Mouse (Mus musculus): Measurements from ENCODE around the gene Meis2. TPM values are rescaled to one million over a fixed set of nuclear protein-coding genes. Genes with fewer than 3 reads are reported as not detected.

Meis2 gene
- polyA plus RNA-seq, 1 experiment from 2014 or later: 139 TPM

- Histone ChIP-seq H3K4me1 (replicated peaks) (peaks cover 62% of the 10 kb centered on the region), H3K9ac (no peak overlapping the region), H3K4me3 (no peak overlapping the region), H3K36me3 (no peaks in the 10 kb centered on the region), H3K4me2 (0 out of 2 replicates have a peak overlapping the region, but pooled peaks have one; percentile 8), H3K27ac (peak overlapping the region; percentile 65), H3K27me3 (no peaks in the 10 kb centered on the region), H3K9me3 (no peaks in the 10 kb centered on the region)
- 26% methylated on average over 5 of the region's 5 CpGs for WGBS
- peak; percentile 47 for ATAC-seq (ENCODE audit: low FRiP score)
Measured at GRCm38 (mm10) chr2:115897559-115897958, 168.1 kb downstream of the Meis2 start.

GRCm38 (mm10) chr2:115897001-115897400 is 168.6 kb downstream of the Meis2 start:
- ATAC-seq (ENCODE audit: low FRiP score): no peak
- WGBS: 21% methylated on average over 2 of the region's 2 CpGs
- H3K4me1 ChIP-seq (replicated peaks): peaks cover 65% of the 10 kb centered on the region
- H3K9ac ChIP-seq: peak overlapping the region; percentile 43; the same call in 1 of the 2 replicates
- peak overlapping the region; percentile 74; the same call in 1 of the 2 replicates for H3K27ac ChIP-seq
- H3K4me3 ChIP-seq: no peak overlapping the region
- H3K4me2 ChIP-seq: no peak overlapping the region
- no peaks in the 10 kb centered on the region for H3K27me3 ChIP-seq
- H3K36me3 ChIP-seq: no peaks in the 10 kb centered on the region
- H3K9me3 ChIP-seq: no peaks in the 10 kb centered on the region

- peak overlapping the region; percentile 71 for H3K27ac ChIP-seq
- H3K4me2 ChIP-seq: no peak overlapping the region
Measured at GRCm38 (mm10) chr2:115895717-115896116, 169.9 kb downstream of the Meis2 start.

GRCm38 (mm10) chr2:115895256-115895655 is 170.4 kb downstream of the Meis2 start:
- Histone ChIP-seq H3K4me3 (no peak overlapping the region), H3K27ac (peak overlapping the region; percentile 71), H3K9ac (no peak overlapping the region), H3K27me3 (no peaks in the 10 kb centered on the region), H3K4me2 (no peak overlapping the region), H3K36me3 (no peaks in the 10 kb centered on the region), H3K4me1 (replicated peaks) (peaks cover 68% of the 10 kb centered on the region), H3K9me3 (no peaks in the 10 kb centered on the region)
- 28% methylated on average over 2 of the region's 2 CpGs for WGBS
- peak; percentile 38; the same call in 1 of the 2 replicates for ATAC-seq (ENCODE audit: low FRiP score)

More at GRCm38 (mm10) chr2:115895717-115896116, 169.9 kb downstream of the Meis2 start:
- no peaks in the 10 kb centered on the region for H3K27me3 ChIP-seq
- no peaks in the 10 kb centered on the region for H3K36me3 ChIP-seq
- no peak overlapping the region for H3K4me3 ChIP-seq
- no peak overlapping the region for H3K9ac ChIP-seq
- H3K9me3 ChIP-seq: no peaks in the 10 kb centered on the region
- H3K4me1 ChIP-seq (replicated peaks): peaks cover 66% of the 10 kb centered on the region
- ATAC-seq (ENCODE audit: low FRiP score): peak; percentile 43; the same call in 1 of the 2 replicates
- WGBS: 69% methylated on average over 3 of the region's 3 CpGs

GRCm38 (mm10) chr2:115893113-115893512 is 172.5 kb downstream of the Meis2 start:
- H3K27ac ChIP-seq: no peak overlapping the region
- no peaks in the 10 kb centered on the region for H3K9me3 ChIP-seq
- peaks cover 64% of the 10 kb centered on the region for H3K4me1 ChIP-seq (replicated peaks)
- H3K4me2 ChIP-seq: no peak overlapping the region
- H3K36me3 ChIP-seq: no peaks in the 10 kb centered on the region
- no peak overlapping the region for H3K9ac ChIP-seq
- ATAC-seq (ENCODE audit: low FRiP score): no peak
- H3K4me3 ChIP-seq: no peak overlapping the region
- WGBS: 84% methylated on average over 6 of the region's 6 CpGs
- no peaks in the 10 kb centered on the region for H3K27me3 ChIP-seq

- Histone ChIP-seq H3K4me1 (replicated peaks) (peaks cover 45% of the 10 kb centered on the region), H3K4me3 (no peak overlapping the region), H3K36me3 (0 out of 2 replicates have a peak, but pooled peaks cover 3% of the 10 kb centered on the region), H3K4me2 (no peak overlapping the region), H3K9ac (no peak overlapping the region), H3K27me3 (no peaks in the 10 kb centered on the region), H3K27ac (0 out of 2 replicates have a peak overlapping the region, but pooled peaks have one; percentile 2), H3K9me3 (no peaks in the 10 kb centered on the region)
- 56% methylated on average over 2 of the region's 2 CpGs for WGBS
- ATAC-seq (ENCODE audit: low FRiP score): no peak
Measured at GRCm38 (mm10) chr2:115890715-115891114, 174.9 kb downstream of the Meis2 start.

GRCm38 (mm10) chr2:115890030-115890429 is 175.6 kb downstream of the Meis2 start:
- no peak for ATAC-seq (ENCODE audit: low FRiP score)
- H3K36me3 ChIP-seq: 0 out of 2 replicates have a peak, but pooled peaks cover 4% of the 10 kb centered on the region
- no peak overlapping the region for H3K4me2 ChIP-seq
- no peak overlapping the region for H3K4me3 ChIP-seq
- WGBS: 90% methylated on average over 3 of the region's 3 CpGs
- H3K27me3 ChIP-seq: no peaks in the 10 kb centered on the region
- H3K9me3 ChIP-seq: no peaks in the 10 kb centered on the region
- peaks cover 38% of the 10 kb centered on the region for H3K4me1 ChIP-seq (replicated peaks)
- no peak overlapping the region for H3K27ac ChIP-seq
- no peak overlapping the region for H3K9ac ChIP-seq

GRCm38 (mm10) chr2:115889212-115889611 is 176.4 kb downstream of the Meis2 start:
- H3K27ac ChIP-seq: no peak overlapping the region
- no peaks in the 10 kb centered on the region for H3K27me3 ChIP-seq
- no peak; the same call in 1 of the 2 replicates for ATAC-seq (ENCODE audit: low FRiP score)
- H3K9me3 ChIP-seq: no peaks in the 10 kb centered on the region
- H3K4me2 ChIP-seq: no peak overlapping the region
- peaks cover 40% of the 10 kb centered on the region for H3K4me1 ChIP-seq (replicated peaks)
- H3K36me3 ChIP-seq: 0 out of 2 replicates have a peak, but pooled peaks cover 4% of the 10 kb centered on the region
- 65% methylated on average over 4 of the region's 4 CpGs for WGBS
- no peak overlapping the region for H3K9ac ChIP-seq
- H3K4me3 ChIP-seq: no peak overlapping the region

GRCm38 (mm10) chr2:115888336-115889077 is 177.1 kb downstream of the Meis2 start:
- H3K27me3 ChIP-seq: no peaks in the 10 kb centered on the region
- H3K36me3 ChIP-seq: 0 out of 2 replicates have a peak, but pooled peaks cover 4% of the 10 kb centered on the region
- 77% methylated on average over 5 of the region's 5 CpGs for WGBS
- H3K9ac ChIP-seq: no peak overlapping the region
- no peak overlapping the region for H3K27ac ChIP-seq
- no peak for ATAC-seq (ENCODE audit: low FRiP score)
- no peak overlapping the region for H3K4me3 ChIP-seq
- H3K4me1 ChIP-seq (replicated peaks): peaks cover 42% of the 10 kb centered on the region
- no peaks in the 10 kb centered on the region for H3K9me3 ChIP-seq
- no peak overlapping the region for H3K4me2 ChIP-seq

GRCm38 (mm10) chr2:115887631-115888030 is 178.0 kb downstream of the Meis2 start:
- Histone ChIP-seq H3K27ac (0 out of 2 replicates have a peak overlapping the region, but pooled peaks have one; percentile 19), H3K9me3 (no peaks in the 10 kb centered on the region), H3K27me3 (no peaks in the 10 kb centered on the region), H3K36me3 (0 out of 2 replicates have a peak, but pooled peaks cover 4% of the 10 kb centered on the region), H3K9ac (no peak overlapping the region), H3K4me1 (replicated peaks) (peaks cover 38% of the 10 kb centered on the region), H3K4me3 (no peak overlapping the region), H3K4me2 (no peak overlapping the region)
- 36% methylated on average over 1 of the region's 1 CpGs for WGBS
- no peak for ATAC-seq (ENCODE audit: low FRiP score)

- Histone ChIP-seq H3K9ac (peak overlapping the region; percentile 31; the same call in 1 of the 2 replicates), H3K36me3 (0 out of 2 replicates have a peak, but pooled peaks cover 4% of the 10 kb centered on the region), H3K4me2 (no peak overlapping the region), H3K4me1 (replicated peaks) (peaks cover 29% of the 10 kb centered on the region), H3K27me3 (no peaks in the 10 kb centered on the region), H3K27ac (peak overlapping the region; percentile 70), H3K9me3 (no peaks in the 10 kb centered on the region), H3K4me3 (no peak overlapping the region)
- 26% methylated on average over 9 of the region's 9 CpGs for WGBS
- ATAC-seq (ENCODE audit: low FRiP score): peak; percentile 59; the same call in 1 of the 2 replicates
Measured at GRCm38 (mm10) chr2:115884184-115884583, 181.5 kb downstream of the Meis2 start.

GRCm38 (mm10) chr2:115883520-115883919 is 182.1 kb downstream of the Meis2 start:
- H3K4me2 ChIP-seq: no peak overlapping the region
- H3K4me1 ChIP-seq (replicated peaks): peaks cover 23% of the 10 kb centered on the region
- no peaks in the 10 kb centered on the region for H3K27me3 ChIP-seq
- peak overlapping the region; percentile 70 for H3K27ac ChIP-seq
- WGBS: 44% methylated on average over 10 of the region's 10 CpGs
- no peak for ATAC-seq (ENCODE audit: low FRiP score)
- H3K4me3 ChIP-seq: no peak overlapping the region
- H3K9me3 ChIP-seq: no peaks in the 10 kb centered on the region
- H3K9ac ChIP-seq: no peak overlapping the region
- H3K36me3 ChIP-seq: 0 out of 2 replicates have a peak, but pooled peaks cover 4% of the 10 kb centered on the region

Measured in hindbrain, embryonic 13.5 days (tissue).